Mouse (Mus musculus): ENCODE measurements around the gene Pax5.

Gene Pax5

GRCm38 (mm10) chr4:44612392-44612791 lies 97.9 kb downstream of the Pax5 start:
- no peak for DNase-seq (ENCODE audit: extremely low read depth, low read depth, low spot score)

DNA sequence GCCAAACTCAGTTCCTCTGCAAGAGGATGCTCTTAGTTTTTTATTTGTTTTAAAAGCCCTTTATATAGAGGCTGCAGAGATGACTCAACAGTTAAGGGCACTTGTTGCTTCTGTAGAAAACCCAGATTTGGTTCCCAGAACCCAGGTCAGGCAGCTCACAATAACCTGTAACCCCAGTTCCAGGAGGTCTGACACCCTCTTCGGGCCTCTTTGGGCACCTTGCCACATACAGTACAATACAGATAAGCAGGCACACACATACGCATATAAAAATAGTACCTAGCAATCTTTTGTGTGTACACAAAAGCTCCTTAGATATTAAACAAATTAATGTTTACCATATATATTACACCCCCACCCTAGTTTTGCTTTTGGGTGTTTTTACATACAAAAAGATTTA lies 104.8 kb downstream of the Pax5 start:
- DNase-seq (ENCODE audit: extremely low read depth, low read depth, low spot score): no peak

DNA sequence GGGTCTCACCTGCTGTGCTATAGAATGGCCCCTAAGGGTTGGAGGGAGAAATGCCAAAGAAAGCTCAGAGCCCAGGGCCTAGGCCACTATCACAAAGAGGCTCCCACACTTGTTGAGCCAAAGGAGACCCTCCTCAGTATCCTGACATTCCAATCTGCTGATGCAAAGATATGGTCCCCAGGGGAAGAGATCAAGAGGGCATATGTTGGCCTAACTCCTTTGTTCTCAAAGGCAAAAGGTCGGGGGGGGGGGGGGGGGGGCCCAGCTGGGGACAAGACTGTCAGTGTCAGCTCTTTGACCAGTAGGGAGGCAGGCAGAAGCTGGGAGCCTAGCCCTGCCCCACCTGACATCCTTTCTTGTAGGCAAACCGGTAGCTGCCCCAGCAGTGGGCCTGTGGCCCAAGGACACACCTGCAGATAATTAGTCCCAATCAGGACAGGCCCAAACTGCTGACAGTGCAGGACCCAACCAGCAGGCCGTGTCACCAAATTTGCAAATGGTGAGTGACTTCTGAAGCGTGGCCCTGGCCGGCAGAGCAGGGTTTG lies 108.0 kb downstream of the Pax5 start:
- no peak for DNase-seq (ENCODE audit: extremely low read depth, low read depth, low spot score)

DNA sequence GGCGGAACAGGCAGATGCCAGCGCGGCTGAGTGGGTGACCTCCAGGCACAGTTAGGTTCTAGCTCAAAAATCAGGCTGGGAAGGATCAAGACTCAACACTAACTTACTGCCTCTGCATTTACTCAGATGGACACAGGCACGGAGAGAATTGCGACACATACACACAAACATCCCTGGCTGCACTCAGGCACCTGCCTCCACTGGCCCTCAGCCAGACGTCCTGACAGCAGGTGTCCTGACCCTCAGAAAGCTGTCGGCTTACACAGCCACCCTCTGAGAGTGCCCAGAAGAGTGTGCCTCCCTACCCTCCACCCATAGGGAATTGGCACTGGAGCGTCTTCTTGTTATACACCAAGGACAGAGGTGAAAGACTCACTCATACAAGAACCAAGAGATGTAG lies 108.9 kb downstream of the Pax5 start:
- no peak for DNase-seq (ENCODE audit: extremely low read depth, low read depth, low spot score)

GRCm38 (mm10) chr4:44600875-44601274 lies 109.4 kb downstream of the Pax5 start:
- DNase-seq (ENCODE audit: extremely low read depth, low read depth, low spot score): no peak

DNA sequence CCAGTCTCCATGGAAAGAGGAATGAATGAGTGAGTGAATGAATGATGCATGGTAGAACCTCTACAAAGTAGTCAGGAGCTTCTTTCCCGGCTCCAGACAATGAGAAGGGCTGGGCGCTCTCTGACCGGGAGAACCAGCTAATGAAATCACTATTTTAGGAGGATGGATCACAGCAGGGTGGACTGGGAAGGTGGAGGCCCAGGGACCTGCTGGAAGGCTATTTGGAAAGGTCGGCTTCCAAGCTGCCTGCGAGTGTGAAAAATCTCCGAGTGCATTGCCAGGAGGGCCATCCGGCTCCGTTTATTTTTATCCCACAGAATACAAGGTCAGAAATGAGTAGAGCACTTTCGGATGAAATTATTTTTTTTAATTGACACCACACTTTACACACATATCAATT lies 112.3 kb downstream of the Pax5 start:
- no peak for DNase-seq (ENCODE audit: extremely low read depth, low read depth, low spot score)

DNA sequence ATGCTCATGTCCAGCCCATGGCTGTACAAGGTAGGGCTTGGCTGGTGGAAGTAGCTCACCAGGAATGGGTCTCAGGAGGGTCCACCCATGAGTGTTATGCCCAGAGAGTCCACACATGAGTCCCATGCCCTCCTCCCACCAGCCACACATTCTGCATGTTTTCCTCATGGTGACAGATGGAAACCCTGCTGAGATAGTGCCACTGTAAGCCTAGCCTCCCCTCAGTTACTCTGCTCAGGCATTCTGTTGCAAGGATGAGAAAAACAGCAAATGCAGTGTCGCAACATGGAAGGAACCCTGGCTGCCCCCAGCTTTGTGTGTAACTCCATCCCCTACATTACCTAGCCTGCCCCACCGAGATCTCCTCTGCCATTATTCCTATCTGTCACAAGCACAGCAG lies 117.2 kb downstream of the Pax5 start:
- DNase-seq (ENCODE audit: extremely low read depth, low read depth, low spot score): no peak

- DNase-seq (ENCODE audit: extremely low read depth, low read depth, low spot score): no peak
Observed at GRCm38 (mm10) chr4:44582687-44583086, 127.6 kb downstream of the Pax5 start.

GRCm38 (mm10) chr4:44578591-44578990 lies 131.7 kb downstream of the Pax5 start:
- DNase-seq (ENCODE audit: extremely low read depth, low read depth, low spot score): no peak

GRCm38 (mm10) chr4:44577293-44577692 lies 133.0 kb downstream of the Pax5 start:
- no peak for DNase-seq (ENCODE audit: extremely low read depth, low read depth, low spot score)

GRCm38 (mm10) chr4:44576786-44577185 lies 133.5 kb downstream of the Pax5 start:
- no peak for DNase-seq (ENCODE audit: extremely low read depth, low read depth, low spot score)

DNA sequence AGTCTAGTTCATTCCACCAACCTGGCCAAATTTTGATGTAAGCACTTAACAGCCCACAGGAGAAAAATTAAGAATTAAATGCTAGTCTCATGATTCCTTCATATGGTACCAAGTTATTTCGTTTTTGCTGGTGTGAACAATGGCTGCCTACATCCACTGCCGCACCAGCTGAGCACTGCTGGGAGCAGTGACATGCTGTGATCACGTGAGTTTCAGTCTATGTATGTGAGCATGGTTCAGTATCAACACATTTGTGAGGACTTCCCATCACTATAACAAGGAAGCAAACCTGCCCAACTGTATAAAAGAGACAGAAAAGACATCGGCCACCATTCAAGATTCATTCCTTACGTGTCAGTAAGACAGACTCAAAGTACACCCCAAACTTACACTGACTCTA lies 137.3 kb downstream of the Pax5 start:
- no peak for DNase-seq (ENCODE audit: extremely low read depth, low read depth, low spot score)

DNA sequence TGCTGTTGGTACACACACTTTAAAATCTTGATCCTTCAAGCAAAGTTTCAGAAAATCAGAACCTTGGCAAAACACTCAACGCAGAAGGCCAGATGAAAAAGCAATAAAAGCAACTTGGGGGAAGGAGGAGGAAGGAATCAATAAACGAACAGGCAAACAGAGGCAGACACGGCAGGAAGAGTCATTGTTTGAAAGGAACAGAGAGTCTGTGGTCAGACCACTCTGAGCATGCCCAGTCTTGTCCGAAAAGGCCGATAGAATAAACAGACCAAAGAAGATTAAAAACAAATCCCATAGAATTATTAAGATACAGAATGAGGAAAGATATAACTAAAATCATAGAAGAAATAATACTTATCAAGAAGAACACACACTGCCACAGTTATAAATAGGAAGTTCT lies 137.9 kb downstream of the Pax5 start:
- no peak for DNase-seq (ENCODE audit: extremely low read depth, low read depth, low spot score)

GRCm38 (mm10) chr4:44569138-44569537 lies 141.1 kb downstream of the Pax5 start:
- no peak for DNase-seq (ENCODE audit: extremely low read depth, low read depth, low spot score)

DNA sequence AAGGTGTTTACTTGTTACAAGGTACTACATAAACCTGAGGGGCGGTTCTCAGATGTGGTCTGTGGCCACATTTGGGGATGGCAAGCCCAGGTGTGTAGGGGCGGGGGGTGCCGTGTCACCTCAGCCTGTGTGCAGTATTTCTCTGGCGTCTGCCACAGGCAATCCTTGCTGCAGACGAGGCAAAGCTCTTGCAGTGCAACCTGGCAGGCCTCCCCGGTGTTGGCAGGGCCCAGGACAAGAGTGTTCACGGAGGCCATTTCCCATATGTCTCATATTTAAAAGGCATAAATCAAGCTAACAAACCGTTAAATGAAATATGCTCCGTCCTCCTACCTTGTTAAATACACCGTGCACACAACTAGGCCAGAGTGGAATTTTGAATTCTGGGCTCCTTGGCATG lies 141.6 kb downstream of the Pax5 start:
- DNase-seq (ENCODE audit: extremely low read depth, low read depth, low spot score): no peak

- DNase-seq (ENCODE audit: extremely low read depth, low read depth, low spot score): no peak
Observed at GRCm38 (mm10) chr4:44566401-44566800, 143.9 kb downstream of the Pax5 start.

DNA sequence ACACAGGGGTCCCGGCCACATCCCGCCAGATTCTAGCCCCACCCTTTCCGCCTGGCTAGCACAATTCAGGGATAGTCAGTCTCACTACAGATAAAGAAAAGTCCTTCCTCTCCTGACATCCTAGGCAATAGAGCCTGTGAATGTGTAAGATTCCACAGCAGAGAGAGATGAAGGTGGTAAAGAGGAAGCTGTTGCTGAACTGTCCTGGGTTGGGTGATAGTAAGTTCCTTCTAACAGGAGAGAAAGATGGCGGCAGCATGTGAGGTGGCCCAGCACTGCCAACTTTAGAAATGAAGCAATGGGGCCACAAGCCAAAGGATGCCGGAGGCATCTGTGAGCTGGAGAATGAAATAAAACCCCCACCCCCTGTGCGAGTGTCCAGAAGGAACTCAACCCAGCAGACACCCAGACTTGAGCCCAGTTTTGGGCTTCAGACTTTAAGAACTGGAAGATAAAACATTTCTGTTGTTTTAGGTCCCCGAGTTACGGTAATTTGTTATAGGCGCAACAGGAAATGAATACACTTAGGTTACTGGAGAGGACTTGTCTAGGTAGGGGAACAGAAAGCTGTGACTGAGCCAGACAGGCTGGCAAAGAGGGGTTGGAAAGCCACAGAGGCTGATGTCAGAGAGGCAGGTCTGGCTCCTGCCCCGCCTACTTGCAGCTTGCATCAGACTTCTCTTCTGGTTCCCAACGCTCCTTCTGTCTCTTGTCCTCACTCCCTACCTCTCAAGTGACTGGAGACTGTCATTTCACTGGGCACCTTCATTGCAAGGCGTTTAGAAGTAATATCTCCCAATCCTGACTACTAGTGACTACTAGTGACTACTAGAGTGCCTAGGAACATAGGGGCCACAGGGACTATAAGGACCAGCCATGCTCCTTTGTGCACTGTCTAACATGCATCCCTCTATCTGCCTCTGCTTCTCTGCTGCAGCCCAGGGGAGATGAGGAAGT lies 144.9 kb downstream of the Pax5 start:
- no peak for DNase-seq (ENCODE audit: extremely low read depth, low read depth, low spot score)

DNA sequence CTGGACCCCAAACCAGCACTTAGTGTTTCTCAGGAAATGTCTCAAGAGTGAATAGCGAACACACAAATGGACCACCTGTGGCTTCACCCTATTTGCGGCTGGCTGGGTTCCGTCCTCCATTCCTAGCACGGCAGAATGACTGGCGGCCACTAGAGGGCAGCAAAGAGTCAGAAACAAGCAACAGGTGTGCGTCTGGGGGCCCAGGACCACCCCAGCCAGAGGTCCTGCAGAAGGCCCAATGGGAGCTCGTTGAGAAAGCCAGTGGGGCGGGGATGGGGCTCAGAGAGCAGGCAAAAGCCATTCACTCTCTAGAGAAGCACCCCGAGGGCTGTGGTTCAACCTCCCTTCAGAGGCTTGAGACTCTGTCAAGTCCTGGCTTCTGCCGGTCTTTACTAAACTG lies 145.7 kb downstream of the Pax5 start:
- DNase-seq (ENCODE audit: extremely low read depth, low read depth, low spot score): no peak

DNA sequence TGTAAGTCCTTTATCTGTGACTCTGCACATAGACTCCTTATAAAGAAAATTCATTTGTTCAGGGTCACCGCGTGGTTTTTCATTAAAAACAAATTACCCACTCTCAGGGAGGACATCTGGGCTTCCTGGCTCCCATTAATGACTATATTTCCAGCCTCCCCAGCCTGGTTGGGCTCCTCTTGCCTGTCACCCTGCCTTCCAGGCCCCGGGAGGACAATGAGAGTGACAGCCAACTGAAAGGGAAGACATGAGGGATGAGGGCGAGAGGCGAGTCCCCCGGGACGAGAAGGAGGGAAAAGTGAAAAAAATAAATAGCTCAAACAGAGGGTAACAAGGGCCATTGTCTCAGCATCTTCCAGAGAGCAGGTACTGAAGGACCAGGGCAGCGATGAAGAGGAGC lies 149.3 kb downstream of the Pax5 start:
- DNase-seq (ENCODE audit: extremely low read depth, low read depth, low spot score): no peak

- DNase-seq (ENCODE audit: extremely low read depth, low read depth, low spot score): no peak
Observed at GRCm38 (mm10) chr4:44558564-44558955, 151.7 kb downstream of the Pax5 start.

DNA sequence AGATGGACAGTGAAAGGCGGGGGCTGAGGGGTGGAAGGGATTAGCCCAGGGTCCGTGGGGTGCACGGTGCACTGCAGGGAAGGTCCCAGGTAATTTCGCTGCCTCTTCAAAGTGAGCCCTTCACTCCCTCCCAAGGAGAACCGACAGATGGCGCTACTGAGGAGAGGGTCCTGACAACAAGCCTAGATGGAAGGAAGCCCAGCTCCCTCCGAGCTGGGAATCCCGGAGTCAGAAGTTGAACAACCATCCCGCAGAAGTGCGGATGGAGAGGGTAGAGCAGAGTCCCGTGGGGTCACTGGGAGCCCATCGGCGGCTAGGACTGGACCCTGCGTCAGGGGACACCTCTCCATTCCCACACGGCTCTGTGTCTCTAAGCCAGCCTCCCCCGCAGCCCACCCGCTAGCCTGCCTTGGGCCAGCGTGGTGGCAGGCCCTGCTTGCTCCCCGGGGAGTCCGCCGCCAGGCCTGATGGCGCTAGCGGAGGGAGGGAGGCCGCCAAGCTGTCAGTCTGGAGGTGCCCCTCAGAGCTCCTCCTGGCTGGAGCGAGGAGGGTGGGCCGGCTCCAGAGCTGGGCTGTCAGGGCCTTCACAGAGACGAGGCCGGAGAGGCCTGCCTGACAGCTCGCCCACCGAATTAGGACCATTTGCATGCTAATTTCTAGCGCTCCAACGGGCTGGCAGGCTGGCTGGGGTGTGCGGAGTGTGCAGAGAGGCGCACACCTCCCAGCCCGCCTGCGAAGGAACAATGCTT lies 152.3 kb downstream of the Pax5 start:
- DNase-seq (ENCODE audit: extremely low read depth, low read depth, low spot score): no peak

Data from fat pad, adult 2 months (tissue).